Mouse (Mus musculus) lung, adult 2 months (tissue): ENCODE results near the gene Fam166a.

Experiments used
- CTCF ChIP-seq: fragments of 200-500 bp; IDR thresholded peaks from 2 replicates; pipeline ENCODE4 v1.5.1; 2011; ENCODE audit warnings: mild to moderate bottlenecking, low read length, control low read depth; ENCODE audit not compliant: insufficient read depth
- POLR2A ChIP-seq: fragments of 200-500 bp; IDR thresholded peaks from 2 replicates; pipeline ENCODE4 v1.6.1; 2011; ENCODE audit warnings: low read depth, mild to moderate bottlenecking, control low read depth, low read length, borderline replicate concordance; ENCODE audit errors: extremely low read depth

GRCm38 (mm10) chr2:25173821-25174220, 44.7 kb upstream of the Fam166a start:
- TF ChIP-seq CTCF: no peak
- no peak for TF ChIP-seq POLR2A
